Mouse (Mus musculus): Measurements from ENCODE around the gene Arfgap2.

DNA sequence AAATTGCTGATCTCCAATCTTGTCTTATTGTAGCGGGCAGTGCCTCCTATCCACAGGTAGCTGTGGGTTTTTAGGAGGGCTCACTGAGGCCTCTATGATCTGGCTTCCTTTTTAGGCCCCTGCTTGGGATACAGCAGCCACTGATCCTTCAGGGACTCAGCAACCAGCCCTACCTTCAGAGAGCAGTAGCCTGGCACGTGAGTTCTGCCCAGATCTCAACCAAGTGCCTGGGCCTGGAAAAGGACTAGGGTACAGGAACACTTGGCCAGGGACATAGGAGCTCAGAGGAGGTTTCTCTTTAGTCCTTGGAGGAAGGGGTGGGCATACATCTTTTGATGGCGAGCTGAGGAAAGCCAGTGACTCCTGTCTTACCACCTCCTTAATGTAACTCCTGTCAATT lies 3.3 kb downstream of the Arfgap2 start:
- TF ChIP-seq CTCF (IDR thresholded peaks at IDR 0.05; ENCODE audit: control insufficient read depth, insufficient read depth, insufficient replicate concordance, low read depth, low read length) (no peak), POLR2A (IDR thresholded peaks at IDR 0.05; ENCODE audit: control insufficient read depth, low read depth, low read length) (no peak)

Data from testis, adult 2 months (tissue).